Mouse (Mus musculus): ENCODE results near the gene Maml2.

Maml2 gene

DNA sequence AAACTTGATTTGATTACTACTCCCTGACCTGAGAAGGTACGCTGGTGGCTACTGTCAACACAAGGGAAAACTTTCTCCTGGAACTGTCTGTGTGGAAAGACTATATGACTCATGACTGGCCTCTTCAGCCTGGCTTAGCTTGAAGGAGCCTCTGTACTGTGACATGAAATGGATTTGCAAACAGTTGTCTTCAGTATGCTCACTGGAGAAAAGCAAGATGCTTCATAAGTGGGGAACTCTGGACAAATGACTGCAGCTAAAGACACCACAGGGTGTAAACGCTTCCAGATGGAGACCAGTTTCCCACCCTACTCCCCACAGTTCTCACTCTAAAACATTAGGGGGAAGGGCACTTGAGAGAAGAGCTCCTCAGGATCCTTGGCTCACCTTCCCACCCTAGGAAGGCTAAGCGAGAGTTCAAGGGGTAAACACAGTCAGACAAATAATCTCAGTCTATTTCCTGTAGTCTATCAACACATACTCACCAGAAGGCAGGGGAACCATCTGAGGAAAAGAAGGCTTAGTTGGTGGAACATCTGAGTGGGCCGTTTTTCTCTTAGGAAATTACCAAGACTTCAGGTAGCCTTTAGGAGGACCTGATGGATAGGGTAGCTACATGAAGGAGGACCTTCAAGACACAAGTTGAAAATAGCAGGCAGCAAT is 167.7 kb downstream of the Maml2 start:
- TF ChIP-seq CTCF (conservative IDR thresholded peaks at IDR 0.05; ENCODE audit: low read length) (no peak), POU5F1 (IDR thresholded peaks at IDR 0.05; ENCODE audit: borderline replicate concordance, low read length) (no peak), NANOG (IDR thresholded peaks at IDR 0.05; ENCODE audit: borderline replicate concordance, low read length) (no peak)
- no peaks in the 10 kb centered on the region for H3K4me1 ChIP-seq (replicated peaks; ENCODE audit: low read depth, low read length)
- H3K36me3 ChIP-seq (ENCODE audit: insufficient read depth, low read length), result no peaks in the 10 kb centered on the region
- H3K9me3 ChIP-seq (ENCODE audit: low read length), result no peaks in the 10 kb centered on the region
- no peaks in the 10 kb centered on the region for H3K27me3 ChIP-seq (ENCODE audit: insufficient read depth, low read length)
- H3K4me3 ChIP-seq (replicated peaks; ENCODE audit: low read length), result no peak overlapping the region

DNA sequence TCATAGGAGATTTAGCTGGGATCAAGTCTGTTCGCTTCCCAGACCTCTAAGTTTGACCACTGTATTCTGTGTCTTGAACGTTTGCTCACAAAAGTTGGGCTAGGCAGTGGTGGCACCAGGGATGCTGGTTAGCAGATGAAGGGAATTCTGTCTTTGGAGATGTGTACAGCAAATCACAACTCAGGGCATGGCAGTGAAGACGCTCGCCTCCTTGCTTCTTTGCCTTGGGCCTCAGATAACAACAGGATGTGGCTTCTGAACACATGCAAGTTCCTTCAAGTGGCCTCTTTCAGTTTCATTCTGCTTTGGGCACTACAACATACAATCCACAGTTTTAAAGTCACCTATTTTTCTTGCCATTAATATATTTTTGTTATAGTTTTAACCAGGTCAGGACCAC is 168.6 kb downstream of the Maml2 start:
- no peak for TF ChIP-seq POU5F1 (IDR thresholded peaks at IDR 0.05; ENCODE audit: borderline replicate concordance, low read length)
- no peak for TF ChIP-seq NANOG (IDR thresholded peaks at IDR 0.05; ENCODE audit: borderline replicate concordance, low read length)
- no peak for TF ChIP-seq CTCF (conservative IDR thresholded peaks at IDR 0.05; ENCODE audit: low read length)
- Histone ChIP-seq H3K9me3 (ENCODE audit: low read length) (no peaks in the 10 kb centered on the region), H3K4me1 (replicated peaks; ENCODE audit: low read depth, low read length) (no peaks in the 10 kb centered on the region), H3K27me3 (ENCODE audit: insufficient read depth, low read length) (no peaks in the 10 kb centered on the region), H3K36me3 (ENCODE audit: insufficient read depth, low read length) (no peaks in the 10 kb centered on the region), H3K4me3 (replicated peaks; ENCODE audit: low read length) (no peak overlapping the region)

DNA sequence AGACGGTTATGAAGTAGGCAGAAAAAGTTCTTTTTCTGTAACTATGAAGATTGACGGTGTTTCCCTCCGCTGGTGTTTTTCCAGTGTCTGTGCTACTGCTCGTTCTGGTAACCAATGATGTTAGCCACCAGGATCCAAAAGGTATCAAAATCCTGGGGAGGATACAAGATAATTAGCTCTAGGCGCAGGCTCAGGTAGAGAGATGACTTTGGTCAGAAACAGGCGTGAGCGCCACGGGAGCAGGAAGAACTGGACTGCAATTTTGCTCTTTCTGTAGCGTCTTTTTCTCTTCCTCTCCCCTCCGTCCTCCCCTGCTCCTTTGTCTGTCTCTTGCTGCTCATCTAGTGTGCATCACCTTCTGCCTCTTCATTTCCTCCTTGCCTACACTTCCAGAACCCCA is 169.1 kb downstream of the Maml2 start:
- no peak for TF ChIP-seq CTCF (conservative IDR thresholded peaks at IDR 0.05; ENCODE audit: low read length)
- TF ChIP-seq POU5F1 (IDR thresholded peaks at IDR 0.05; ENCODE audit: borderline replicate concordance, low read length), result no peak
- no peak for TF ChIP-seq NANOG (IDR thresholded peaks at IDR 0.05; ENCODE audit: borderline replicate concordance, low read length)
- H3K36me3 ChIP-seq (ENCODE audit: insufficient read depth, low read length), result no peaks in the 10 kb centered on the region
- H3K4me3 ChIP-seq (replicated peaks; ENCODE audit: low read length), result no peak overlapping the region
- H3K4me1 ChIP-seq (replicated peaks; ENCODE audit: low read depth, low read length), result no peaks in the 10 kb centered on the region
- H3K9me3 ChIP-seq (ENCODE audit: low read length), result no peaks in the 10 kb centered on the region
- no peaks in the 10 kb centered on the region for H3K27me3 ChIP-seq (ENCODE audit: insufficient read depth, low read length)

DNA sequence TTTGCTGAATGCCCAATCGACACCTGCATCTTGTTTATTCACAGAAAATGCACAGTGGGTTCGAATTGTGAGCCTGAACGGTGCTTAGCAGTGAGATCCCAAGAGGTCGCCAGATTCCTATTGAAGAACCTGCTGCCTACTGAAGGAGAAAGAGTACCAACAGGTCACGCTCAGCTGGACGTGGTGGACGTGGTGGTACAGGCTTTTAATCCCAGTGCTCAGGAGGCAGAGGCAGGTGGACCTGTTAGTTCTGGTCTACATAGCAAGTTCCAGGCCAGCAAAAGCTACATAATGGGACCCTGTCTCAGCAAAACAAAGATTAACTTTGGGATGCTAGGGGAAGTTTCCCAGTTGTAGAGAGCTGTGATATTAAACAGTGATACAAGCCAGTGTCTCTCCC is 170.0 kb downstream of the Maml2 start:
- no peaks in the 10 kb centered on the region for H3K27me3 ChIP-seq (ENCODE audit: insufficient read depth, low read length)
- TF ChIP-seq NANOG (IDR thresholded peaks at IDR 0.05; ENCODE audit: borderline replicate concordance, low read length) (no peak), POU5F1 (IDR thresholded peaks at IDR 0.05; ENCODE audit: borderline replicate concordance, low read length) (no peak), CTCF (conservative IDR thresholded peaks at IDR 0.05; ENCODE audit: low read length) (no peak)
- no peaks in the 10 kb centered on the region for H3K36me3 ChIP-seq (ENCODE audit: insufficient read depth, low read length)
- no peak overlapping the region for H3K4me3 ChIP-seq (replicated peaks; ENCODE audit: low read length)
- no peaks in the 10 kb centered on the region for H3K9me3 ChIP-seq (ENCODE audit: low read length)
- H3K4me1 ChIP-seq (replicated peaks; ENCODE audit: low read depth, low read length), result no peaks in the 10 kb centered on the region

DNA sequence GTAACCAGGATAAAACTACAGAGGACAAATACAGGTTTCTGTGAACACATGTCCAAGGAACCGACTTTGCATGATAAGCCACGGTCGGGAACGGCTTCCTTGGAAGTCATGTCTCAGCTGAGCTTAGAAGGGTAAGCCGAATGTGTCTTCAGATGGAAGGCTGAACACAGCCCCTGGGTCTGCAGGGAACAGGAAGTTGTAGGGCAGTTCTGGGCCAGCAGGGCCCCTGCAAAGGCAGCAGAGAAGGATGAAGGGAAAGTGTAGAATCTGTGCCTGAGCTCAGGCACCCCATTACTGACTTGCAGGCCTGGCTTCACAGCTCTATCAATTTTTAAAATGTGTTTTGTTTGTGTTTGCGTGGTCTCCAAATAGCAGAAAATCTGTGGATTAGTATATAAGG is 171.0 kb downstream of the Maml2 start:
- Histone ChIP-seq H3K27me3 (ENCODE audit: insufficient read depth, low read length) (no peaks in the 10 kb centered on the region), H3K9me3 (ENCODE audit: low read length) (no peaks in the 10 kb centered on the region), H3K36me3 (ENCODE audit: insufficient read depth, low read length) (no peaks in the 10 kb centered on the region), H3K4me1 (replicated peaks; ENCODE audit: low read depth, low read length) (no peaks in the 10 kb centered on the region), H3K4me3 (replicated peaks; ENCODE audit: low read length) (no peak overlapping the region)
- no peak for TF ChIP-seq POU5F1 (IDR thresholded peaks at IDR 0.05; ENCODE audit: borderline replicate concordance, low read length)
- no peak for TF ChIP-seq NANOG (IDR thresholded peaks at IDR 0.05; ENCODE audit: borderline replicate concordance, low read length)
- no peak for TF ChIP-seq CTCF (conservative IDR thresholded peaks at IDR 0.05; ENCODE audit: low read length)

DNA sequence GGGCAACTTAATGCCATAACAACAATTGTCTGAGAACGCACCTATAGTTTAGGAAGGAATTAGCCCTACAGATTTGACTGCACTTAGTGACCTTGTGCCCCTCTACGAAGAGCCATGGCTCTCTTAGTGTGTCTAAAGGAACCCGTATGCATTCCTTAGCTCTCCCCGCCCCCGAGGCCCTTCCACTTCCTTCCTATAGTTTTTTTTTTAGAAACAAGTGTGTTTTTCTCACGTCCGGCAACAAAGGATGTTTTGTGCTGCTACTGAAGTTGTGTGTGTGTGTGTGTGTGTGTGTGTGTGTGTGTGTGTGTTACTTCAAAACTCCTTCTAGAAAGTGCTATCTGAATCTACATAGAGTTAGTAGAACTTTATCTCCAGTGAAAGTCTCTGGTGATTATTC is 172.3 kb downstream of the Maml2 start:
- Histone ChIP-seq H3K27me3 (ENCODE audit: insufficient read depth, low read length) (no peaks in the 10 kb centered on the region), H3K9me3 (ENCODE audit: low read length) (no peaks in the 10 kb centered on the region), H3K4me1 (replicated peaks; ENCODE audit: low read depth, low read length) (no peaks in the 10 kb centered on the region), H3K36me3 (ENCODE audit: insufficient read depth, low read length) (no peaks in the 10 kb centered on the region), H3K4me3 (replicated peaks; ENCODE audit: low read length) (no peak overlapping the region)
- TF ChIP-seq CTCF (conservative IDR thresholded peaks at IDR 0.05; ENCODE audit: low read length) (no peak), POU5F1 (IDR thresholded peaks at IDR 0.05; ENCODE audit: borderline replicate concordance, low read length) (no peak), NANOG (IDR thresholded peaks at IDR 0.05; ENCODE audit: borderline replicate concordance, low read length) (no peak)

DNA sequence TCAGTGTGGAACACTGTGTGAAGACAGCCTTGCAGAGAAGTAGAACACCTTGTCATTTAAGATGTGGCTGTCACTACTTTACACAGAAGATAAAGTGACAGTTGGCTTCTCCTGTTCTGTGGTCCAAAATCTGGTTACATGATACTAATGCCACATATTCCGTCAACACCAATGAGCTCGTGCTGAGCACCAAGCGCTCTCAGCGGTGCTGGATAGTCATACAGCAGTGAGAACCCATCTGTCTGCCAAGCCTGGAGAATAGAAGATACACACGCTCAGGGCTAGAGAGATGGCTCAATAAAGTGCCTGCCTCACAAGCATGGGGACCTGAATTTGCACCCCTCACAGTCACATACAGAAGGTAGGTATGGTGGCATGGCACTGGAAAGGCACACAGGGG is 177.2 kb downstream of the Maml2 start:
- Histone ChIP-seq H3K4me1 (replicated peaks; ENCODE audit: low read depth, low read length) (no peaks in the 10 kb centered on the region), H3K9me3 (ENCODE audit: low read length) (no peaks in the 10 kb centered on the region), H3K36me3 (ENCODE audit: insufficient read depth, low read length) (no peaks in the 10 kb centered on the region), H3K27me3 (ENCODE audit: insufficient read depth, low read length) (no peaks in the 10 kb centered on the region), H3K4me3 (replicated peaks; ENCODE audit: low read length) (no peak overlapping the region)
- TF ChIP-seq CTCF (conservative IDR thresholded peaks at IDR 0.05; ENCODE audit: low read length), result no peak
- no peak for TF ChIP-seq POU5F1 (IDR thresholded peaks at IDR 0.05; ENCODE audit: borderline replicate concordance, low read length)
- TF ChIP-seq NANOG (IDR thresholded peaks at IDR 0.05; ENCODE audit: borderline replicate concordance, low read length), result no peak

DNA sequence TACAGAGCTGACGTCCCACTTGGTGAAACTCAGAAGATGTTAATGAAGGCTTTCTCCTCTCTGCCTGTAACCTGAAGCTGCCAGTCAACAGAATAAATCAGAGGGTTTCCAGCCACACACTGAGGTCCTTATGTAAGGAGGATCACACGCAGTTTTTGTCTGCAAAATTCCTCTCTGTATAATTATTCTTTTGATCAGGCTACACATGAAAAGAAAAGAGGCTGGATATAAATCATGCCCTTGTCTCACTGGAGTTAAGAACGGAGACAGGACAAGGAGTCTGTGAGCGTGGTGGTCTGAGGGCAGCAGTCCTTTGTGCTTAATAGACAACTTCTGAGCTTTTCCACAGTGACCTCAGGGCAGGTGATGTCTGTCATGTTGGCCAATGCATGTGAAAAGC is 181.5 kb downstream of the Maml2 start:
- Histone ChIP-seq H3K9me3 (ENCODE audit: low read length) (no peaks in the 10 kb centered on the region), H3K36me3 (ENCODE audit: insufficient read depth, low read length) (no peaks in the 10 kb centered on the region), H3K4me1 (replicated peaks; ENCODE audit: low read depth, low read length) (no peaks in the 10 kb centered on the region), H3K27me3 (ENCODE audit: insufficient read depth, low read length) (no peaks in the 10 kb centered on the region), H3K4me3 (replicated peaks; ENCODE audit: low read length) (no peak overlapping the region)
- no peak for TF ChIP-seq POU5F1 (IDR thresholded peaks at IDR 0.05; ENCODE audit: borderline replicate concordance, low read length)
- TF ChIP-seq CTCF (conservative IDR thresholded peaks at IDR 0.05; ENCODE audit: low read length), result no peak
- no peak for TF ChIP-seq NANOG (IDR thresholded peaks at IDR 0.05; ENCODE audit: borderline replicate concordance, low read length)

Data from E14TG2a.4 (cell line).